Mouse (Mus musculus): ENCODE data around the gene Tnfrsf13b.

DNA sequence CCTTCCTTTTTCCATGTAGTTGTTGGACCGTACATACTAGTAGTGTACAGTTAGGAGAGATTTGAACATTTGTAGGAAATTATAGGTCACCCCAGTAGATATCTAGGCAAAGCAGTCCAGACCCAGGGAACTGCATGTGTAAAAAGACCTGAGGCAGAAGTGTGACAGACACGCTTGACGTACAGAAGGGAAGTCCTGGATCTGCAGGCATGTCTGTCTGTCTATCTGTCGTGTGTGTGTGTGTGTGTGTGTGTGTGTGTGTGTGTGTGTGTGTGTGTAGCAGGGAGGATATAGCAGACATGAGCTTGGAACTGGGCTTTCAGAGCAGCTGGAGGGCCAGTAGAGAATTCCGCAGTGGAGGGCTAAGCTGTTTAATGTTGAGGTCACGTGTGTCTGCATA, 16.8 kb upstream of the Tnfrsf13b start:
- TF ChIP-seq CTCF (conservative IDR thresholded peaks at IDR 0.05; ENCODE audit: low read length) = no peak
- TF ChIP-seq NANOG (IDR thresholded peaks at IDR 0.05; ENCODE audit: borderline replicate concordance, low read length) = no peak
- no peak for TF ChIP-seq POU5F1 (IDR thresholded peaks at IDR 0.05; ENCODE audit: borderline replicate concordance, low read length)

Data from E14TG2a.4 (cell line).